Mouse (Mus musculus): Measurements from ENCODE around the gene Slc24a2. TPM values are rescaled to one million over a fixed set of nuclear protein-coding genes. Genes with fewer than 3 reads are reported as not detected.
A peak's percentile ranks its signal among the peaks of the same experiment; 100 is the strongest.

Gene Slc24a2
- polyA plus RNA-seq, 1 experiment from 2014 or later: 1.4 TPM

DNA sequence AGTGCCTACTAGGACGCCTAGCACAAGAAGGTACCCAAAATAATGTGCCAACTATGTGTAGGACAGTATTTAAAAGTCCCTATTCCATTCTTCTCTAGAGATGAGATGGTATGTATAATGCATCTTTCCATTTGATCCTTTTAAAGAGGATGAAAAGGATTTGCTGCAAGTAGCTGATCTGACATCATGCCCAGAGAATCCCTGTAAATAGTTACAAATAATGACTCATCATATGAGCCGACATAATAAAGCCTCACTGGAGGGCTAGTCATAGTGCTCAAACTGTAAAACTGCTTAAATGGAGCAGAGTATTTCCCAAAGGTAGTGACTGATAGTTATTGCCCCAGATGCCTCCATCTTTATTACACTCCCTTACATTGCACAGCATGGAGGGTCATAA is 183.1 kb downstream of the Slc24a2 start:
- ATAC-seq: no peak
- WGBS: 75% methylated on average over 2 of the region's 2 CpGs
- H3K27me3 ChIP-seq (replicated peaks; ENCODE audit: control insufficient read depth, insufficient read depth, low read length): no peaks in the 10 kb centered on the region

DNA sequence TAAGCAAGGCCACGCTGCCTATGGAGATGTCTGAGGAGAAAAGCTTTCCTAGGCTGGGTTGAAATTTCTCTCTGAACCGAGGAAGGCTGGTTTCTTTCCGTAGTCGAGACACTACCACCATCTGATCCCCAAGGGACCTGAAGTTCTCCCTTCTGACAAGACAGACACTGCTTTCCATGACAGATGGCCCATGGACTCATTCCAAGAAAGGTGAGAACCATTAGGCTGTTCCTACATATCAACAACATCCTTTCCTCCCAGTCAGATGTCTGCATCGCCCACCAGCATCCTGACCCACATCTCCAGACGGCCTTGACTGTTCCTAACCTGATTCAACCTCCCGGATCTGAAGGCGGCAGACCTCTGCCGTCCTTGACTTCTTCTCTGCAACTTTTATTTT is 187.0 kb downstream of the Slc24a2 start:
- WGBS: 80% methylated on average over 9 of the region's 9 CpGs
- no peak overlapping the region for H3K9ac ChIP-seq (ENCODE audit: low read length)
- H3K4me3 ChIP-seq (ENCODE audit: low read depth, low read length): no peak overlapping the region
- DNase-seq (ENCODE audit: low spot score) (no peak), ATAC-seq (no peak)
- no peaks in the 10 kb centered on the region for H3K27me3 ChIP-seq (replicated peaks; ENCODE audit: control insufficient read depth, insufficient read depth, low read length)
- no peaks in the 10 kb centered on the region for H3K36me3 ChIP-seq (ENCODE audit: control insufficient read depth, insufficient read depth, low read length)
- H3K4me1 ChIP-seq (ENCODE audit: control insufficient read depth, insufficient read depth, low read length): no peaks in the 10 kb centered on the region
- no peaks in the 10 kb centered on the region for H3K9me3 ChIP-seq (replicated peaks; ENCODE audit: control insufficient read depth, low read length)
- H3K27ac ChIP-seq (ENCODE audit: low read depth, low read length): no peak overlapping the region
- no peak overlapping the region for H3K4me2 ChIP-seq (ENCODE audit: low read length)

More for the DNA sequence above, 183.1 kb downstream of the Slc24a2 start:
- Histone ChIP-seq H3K4me2 (ENCODE audit: low read length) (no peak overlapping the region), H3K4me3 (ENCODE audit: low read depth, low read length) (no peak overlapping the region), H3K9me3 (replicated peaks; ENCODE audit: control insufficient read depth, low read length) (no peaks in the 10 kb centered on the region), H3K9ac (ENCODE audit: low read length) (no peak overlapping the region), H3K4me1 (ENCODE audit: control insufficient read depth, insufficient read depth, low read length) (no peaks in the 10 kb centered on the region), H3K36me3 (ENCODE audit: control insufficient read depth, insufficient read depth, low read length) (no peaks in the 10 kb centered on the region), H3K27ac (ENCODE audit: low read depth, low read length) (no peak overlapping the region)
- no peak for DNase-seq (ENCODE audit: low spot score)

DNA sequence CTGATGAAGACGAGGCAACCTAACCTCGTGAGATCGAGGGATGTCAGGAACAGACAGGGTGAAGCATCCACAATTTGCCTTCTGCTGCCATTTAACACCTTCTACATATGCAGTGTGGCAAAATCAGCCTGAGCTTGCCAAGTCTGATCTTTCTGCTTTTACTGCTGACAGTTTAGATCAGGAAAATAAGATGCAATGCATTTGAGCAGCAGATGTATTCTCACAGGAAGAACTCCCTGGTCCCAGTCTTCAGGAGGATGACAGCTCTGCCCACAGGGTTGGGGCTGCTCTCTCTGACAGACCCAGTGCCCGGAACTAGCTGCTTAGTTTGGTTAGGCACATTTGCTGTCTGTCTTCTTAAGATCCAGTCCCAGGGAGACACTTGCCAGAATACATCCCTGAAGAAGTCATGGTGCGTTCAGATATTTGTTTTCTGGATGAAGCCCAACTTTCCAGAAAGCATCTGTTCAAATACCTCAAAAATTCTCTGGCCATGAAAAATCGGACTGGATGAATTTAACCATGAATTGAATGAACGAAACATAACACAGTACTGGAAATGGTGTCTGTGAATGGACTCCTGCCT is 188.8 kb downstream of the Slc24a2 start:
- H3K4me2 ChIP-seq (ENCODE audit: low read length): no peak overlapping the region
- WGBS: 57% methylated on average over 7 of the region's 7 CpGs
- no peaks in the 10 kb centered on the region for H3K27me3 ChIP-seq (replicated peaks; ENCODE audit: control insufficient read depth, insufficient read depth, low read length)
- no peaks in the 10 kb centered on the region for H3K4me1 ChIP-seq (ENCODE audit: control insufficient read depth, insufficient read depth, low read length)
- ATAC-seq (peak; percentile 81), DNase-seq (ENCODE audit: low spot score) (peak; percentile 82)
- H3K36me3 ChIP-seq (ENCODE audit: control insufficient read depth, insufficient read depth, low read length): no peaks in the 10 kb centered on the region
- H3K27ac ChIP-seq (ENCODE audit: low read depth, low read length): peak overlapping the region; percentile 40; the same call in 1 of the 2 replicates
- no peaks in the 10 kb centered on the region for H3K9me3 ChIP-seq (replicated peaks; ENCODE audit: control insufficient read depth, low read length)
- no peak overlapping the region for H3K4me3 ChIP-seq (ENCODE audit: low read depth, low read length)
- H3K9ac ChIP-seq (ENCODE audit: low read length): no peak overlapping the region

DNA sequence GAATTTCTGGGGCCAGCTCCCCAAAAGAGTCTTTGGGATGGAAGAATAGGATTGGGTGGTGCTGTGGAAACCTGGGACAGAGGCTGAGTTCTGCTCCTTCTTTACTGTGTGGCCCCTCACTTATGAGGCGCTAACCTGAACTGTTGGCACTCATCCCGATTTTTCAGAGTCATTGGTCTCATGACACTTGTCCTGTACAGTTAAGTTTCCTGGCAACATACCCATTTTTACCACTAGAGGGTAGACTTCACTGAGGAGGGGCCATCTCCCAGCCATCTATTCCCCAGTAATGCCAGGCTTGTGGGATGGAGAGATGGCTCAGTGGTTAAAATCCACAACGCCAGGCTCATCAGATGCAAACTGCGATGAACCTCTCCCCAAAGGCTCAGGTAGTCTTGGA is 192.7 kb downstream of the Slc24a2 start:
- DNase-seq (ENCODE audit: low spot score) (peak; percentile 53), ATAC-seq (peak; percentile 43; the same call in 1 of the 2 replicates)
- Histone ChIP-seq H3K27me3 (replicated peaks; ENCODE audit: control insufficient read depth, insufficient read depth, low read length) (no peaks in the 10 kb centered on the region), H3K9me3 (replicated peaks; ENCODE audit: control insufficient read depth, low read length) (no peaks in the 10 kb centered on the region), H3K4me2 (ENCODE audit: low read length) (no peak overlapping the region), H3K9ac (ENCODE audit: low read length) (no peak overlapping the region), H3K36me3 (ENCODE audit: control insufficient read depth, insufficient read depth, low read length) (no peaks in the 10 kb centered on the region), H3K4me1 (ENCODE audit: control insufficient read depth, insufficient read depth, low read length) (no peaks in the 10 kb centered on the region), H3K4me3 (ENCODE audit: low read depth, low read length) (no peak overlapping the region), H3K27ac (ENCODE audit: low read depth, low read length) (no peak overlapping the region)
- WGBS: 70% methylated on average over 4 of the region's 4 CpGs

DNA sequence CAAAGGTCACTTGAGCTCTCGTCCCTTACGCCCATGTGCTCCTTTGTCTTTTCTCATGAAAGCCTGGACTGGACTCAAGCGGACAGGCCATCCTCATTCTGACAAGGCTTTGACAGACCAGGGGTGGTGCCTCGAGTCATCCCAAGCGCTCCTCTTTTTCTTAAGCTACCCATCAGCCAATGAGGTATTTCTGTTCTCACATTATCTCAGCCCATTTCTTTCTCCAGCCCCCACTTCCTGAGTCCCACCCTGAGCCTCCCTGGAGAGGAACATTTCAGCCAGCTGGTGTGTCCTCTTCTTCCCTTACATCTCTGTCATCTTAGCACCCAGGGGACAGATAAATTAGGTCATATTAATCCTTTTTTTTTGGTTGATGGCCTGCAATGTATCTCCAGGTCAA is 193.8 kb downstream of the Slc24a2 start:
- DNase-seq (ENCODE audit: low spot score) (no peak), ATAC-seq (no peak)
- H3K4me2 ChIP-seq (ENCODE audit: low read length): no peak overlapping the region
- no peak overlapping the region for H3K4me3 ChIP-seq (ENCODE audit: low read depth, low read length)
- no peak overlapping the region for H3K9ac ChIP-seq (ENCODE audit: low read length)
- H3K27ac ChIP-seq (ENCODE audit: low read depth, low read length): no peak overlapping the region
- no peaks in the 10 kb centered on the region for H3K4me1 ChIP-seq (ENCODE audit: control insufficient read depth, insufficient read depth, low read length)
- no peaks in the 10 kb centered on the region for H3K36me3 ChIP-seq (ENCODE audit: control insufficient read depth, insufficient read depth, low read length)
- no peaks in the 10 kb centered on the region for H3K27me3 ChIP-seq (replicated peaks; ENCODE audit: control insufficient read depth, insufficient read depth, low read length)
- no peaks in the 10 kb centered on the region for H3K9me3 ChIP-seq (replicated peaks; ENCODE audit: control insufficient read depth, low read length)
- 71% methylated on average over 5 of the region's 5 CpGs for WGBS

DNA sequence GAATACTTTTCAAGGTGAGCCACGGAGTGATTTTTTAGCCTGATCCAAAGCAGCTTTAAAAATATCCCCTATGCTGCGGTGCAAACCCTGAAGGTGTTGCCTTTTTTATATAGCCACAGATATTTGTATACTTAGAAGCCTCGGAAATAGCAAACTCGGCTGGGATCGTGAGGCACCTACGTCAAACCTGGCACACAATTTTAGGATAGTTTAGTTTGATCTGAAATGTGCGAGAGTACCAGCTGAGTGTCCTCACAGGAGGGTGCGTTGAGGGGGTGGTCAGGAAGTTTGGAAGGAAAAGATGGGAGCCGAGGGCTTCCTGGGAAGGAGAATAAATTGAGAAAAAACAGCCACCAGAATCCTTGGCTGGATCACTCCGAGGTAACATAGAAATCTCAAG is 194.6 kb downstream of the Slc24a2 start:
- Histone ChIP-seq H3K4me3 (ENCODE audit: low read depth, low read length) (no peak overlapping the region), H3K36me3 (ENCODE audit: control insufficient read depth, insufficient read depth, low read length) (no peaks in the 10 kb centered on the region), H3K4me2 (ENCODE audit: low read length) (no peak overlapping the region), H3K27me3 (replicated peaks; ENCODE audit: control insufficient read depth, insufficient read depth, low read length) (no peaks in the 10 kb centered on the region), H3K9me3 (replicated peaks; ENCODE audit: control insufficient read depth, low read length) (no peaks in the 10 kb centered on the region), H3K4me1 (ENCODE audit: control insufficient read depth, insufficient read depth, low read length) (no peaks in the 10 kb centered on the region), H3K27ac (ENCODE audit: low read depth, low read length) (no peak overlapping the region), H3K9ac (ENCODE audit: low read length) (no peak overlapping the region)
- ATAC-seq (no peak), DNase-seq (ENCODE audit: low spot score) (no peak)
- WGBS: 92% methylated on average over 10 of the region's 10 CpGs

DNA sequence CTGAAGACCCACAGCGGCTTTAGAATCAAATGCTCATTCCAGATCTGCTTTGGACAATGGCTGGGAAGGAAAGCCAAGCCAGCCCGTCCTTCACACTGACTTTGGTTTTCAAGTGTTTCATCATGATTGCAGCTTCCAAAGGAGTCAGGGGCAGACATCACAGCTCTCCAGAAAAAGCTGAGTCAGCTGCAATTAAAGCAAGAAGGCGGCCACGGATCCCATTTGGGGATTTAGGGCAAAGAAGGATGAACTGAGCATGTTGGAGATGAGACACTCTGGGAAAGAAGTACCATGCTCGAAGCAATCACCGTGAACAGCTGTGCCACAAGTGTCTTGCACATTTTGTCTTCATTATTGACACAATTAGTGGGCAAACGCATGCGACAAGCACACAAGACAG is 197.6 kb downstream of the Slc24a2 start:
- Histone ChIP-seq H3K4me3 (ENCODE audit: low read depth, low read length) (no peak overlapping the region), H3K36me3 (ENCODE audit: control insufficient read depth, insufficient read depth, low read length) (no peaks in the 10 kb centered on the region), H3K4me1 (ENCODE audit: control insufficient read depth, insufficient read depth, low read length) (no peaks in the 10 kb centered on the region), H3K27me3 (replicated peaks; ENCODE audit: control insufficient read depth, insufficient read depth, low read length) (no peaks in the 10 kb centered on the region), H3K27ac (ENCODE audit: low read depth, low read length) (no peak overlapping the region), H3K9ac (ENCODE audit: low read length) (no peak overlapping the region), H3K4me2 (ENCODE audit: low read length) (no peak overlapping the region), H3K9me3 (replicated peaks; ENCODE audit: control insufficient read depth, low read length) (no peaks in the 10 kb centered on the region)
- ATAC-seq (no peak), DNase-seq (ENCODE audit: low spot score) (no peak)
- 85% methylated on average over 8 of the region's 8 CpGs for WGBS

DNA sequence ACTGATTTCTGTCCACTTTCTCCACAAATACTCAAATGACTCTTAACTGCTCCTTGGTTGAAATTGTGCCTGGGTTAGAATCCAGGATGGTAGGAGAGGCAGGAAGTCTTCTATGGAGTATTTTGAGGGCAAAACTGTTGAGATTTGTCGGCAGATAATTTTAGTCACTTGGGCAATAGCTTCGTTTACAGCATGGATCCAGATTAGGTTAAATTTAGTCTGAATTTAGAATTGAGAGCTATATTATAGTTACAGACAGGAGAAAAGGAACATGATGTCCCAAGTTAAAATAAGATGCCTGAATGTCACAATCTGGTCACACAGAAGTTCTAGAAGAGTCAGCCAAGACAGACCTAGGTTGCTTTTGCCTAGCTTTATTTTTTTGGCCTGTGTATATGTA is 199.2 kb downstream of the Slc24a2 start:
- Histone ChIP-seq H3K9ac (ENCODE audit: low read length) (no peak overlapping the region), H3K9me3 (replicated peaks; ENCODE audit: control insufficient read depth, low read length) (no peaks in the 10 kb centered on the region), H3K27ac (ENCODE audit: low read depth, low read length) (no peak overlapping the region), H3K4me1 (ENCODE audit: control insufficient read depth, insufficient read depth, low read length) (peaks cover 4% of the 10 kb centered on the region; the same call in 1 of the 2 replicates), H3K27me3 (replicated peaks; ENCODE audit: control insufficient read depth, insufficient read depth, low read length) (no peaks in the 10 kb centered on the region), H3K4me2 (ENCODE audit: low read length) (no peak overlapping the region), H3K4me3 (ENCODE audit: low read depth, low read length) (no peak overlapping the region), H3K36me3 (ENCODE audit: control insufficient read depth, insufficient read depth, low read length) (no peaks in the 10 kb centered on the region)
- DNase-seq (ENCODE audit: low spot score) (no peak), ATAC-seq (no peak)
- 90% methylated on average over 2 of the region's 2 CpGs for WGBS

DNA sequence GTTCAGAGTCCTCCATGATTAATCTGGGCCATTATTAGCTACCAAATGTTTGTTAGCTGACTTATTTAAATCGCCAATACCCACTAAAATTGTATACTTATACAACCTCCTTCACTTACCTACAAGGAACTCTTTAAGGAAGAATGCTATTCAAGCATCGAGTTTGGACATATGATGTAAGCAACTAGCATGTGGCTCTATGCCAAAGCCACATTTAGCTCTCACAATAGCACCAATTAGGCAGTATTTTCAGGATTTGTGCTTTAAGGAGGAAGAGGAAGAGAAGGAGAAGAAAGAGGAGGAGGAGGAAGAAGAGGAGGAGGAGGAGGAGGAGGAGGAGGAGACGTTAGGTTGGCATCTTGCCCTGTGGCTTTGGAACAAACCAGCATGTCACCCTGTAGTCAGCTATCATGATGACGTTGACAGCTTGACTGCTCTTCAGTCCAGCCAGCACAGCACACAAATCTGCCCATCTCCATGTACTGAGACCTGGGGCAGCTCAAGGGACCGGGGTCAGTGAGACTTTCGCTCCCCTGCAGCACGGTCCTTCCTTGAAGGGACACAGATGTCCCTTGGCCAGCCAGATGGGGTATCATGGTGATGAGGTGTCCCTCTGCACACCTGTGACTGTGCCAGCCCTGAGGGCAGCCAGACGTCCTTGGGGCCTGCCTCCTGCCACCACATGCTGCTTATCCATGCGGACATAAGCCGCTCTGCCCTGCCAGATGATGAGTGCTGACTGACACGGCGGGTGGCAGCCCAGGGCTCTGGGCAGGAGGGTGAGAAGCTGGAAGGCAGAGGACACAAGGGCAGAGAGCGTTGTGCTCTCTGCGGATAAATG is 203.7 kb downstream of the Slc24a2 start:
- no peak overlapping the region for H3K27ac ChIP-seq (ENCODE audit: low read depth, low read length)
- 35% methylated on average over 14 of the region's 14 CpGs for WGBS
- H3K27me3 ChIP-seq (replicated peaks; ENCODE audit: control insufficient read depth, insufficient read depth, low read length): no peaks in the 10 kb centered on the region
- peaks cover 4% of the 10 kb centered on the region; the same call in 1 of the 2 replicates for H3K4me1 ChIP-seq (ENCODE audit: control insufficient read depth, insufficient read depth, low read length)
- H3K9ac ChIP-seq (ENCODE audit: low read length): no peak overlapping the region
- no peaks in the 10 kb centered on the region for H3K36me3 ChIP-seq (ENCODE audit: control insufficient read depth, insufficient read depth, low read length)
- DNase-seq (ENCODE audit: low spot score) (peak; percentile 68), ATAC-seq (peak; percentile 73)
- no peaks in the 10 kb centered on the region for H3K9me3 ChIP-seq (replicated peaks; ENCODE audit: control insufficient read depth, low read length)
- H3K4me2 ChIP-seq (ENCODE audit: low read length): no peak overlapping the region
- no peak overlapping the region for H3K4me3 ChIP-seq (ENCODE audit: low read depth, low read length)
